Mouse (Mus musculus) ovary, adult 18-20 months (tissue): Measurements from ENCODE around the gene Hist2h2be.
"Not testable (repeated sequence)": the region's sequence is repeated elsewhere in the genome, so short reads cannot be mapped to it uniquely, and the experiment has no call there.

Source experiments
- DNase-seq: peaks from one replicate; pipeline ENCODE4 v3.0.0; 2022; ENCODE audit warnings: low spot score, mixed read lengths

Gene Hist2h2be

GRCm38 (mm10) chr3:96238954-96239793, 18.3 kb downstream of the Hist2h2be start, which contains the start of gene Hist2h3c2:
Gene Hist2h3c2 (minus strand): TSS chr3:96239127.
- peak; percentile 62 for DNase-seq

GRCm38 (mm10) chr3:96239949-96240798, 19.3 kb downstream of the Hist2h2be start, which contains the start of gene Hist2h2aa2:
Gene Hist2h2aa2 (minus strand): TSS chr3:96240276.
- peak; percentile 93 for DNase-seq

GRCm38 (mm10) chr3:96240799-96241197, 19.9 kb downstream of the Hist2h2be start:
- no peak for DNase-seq

GRCm38 (mm10) chr3:96243921-96244572, 23.1 kb downstream of the Hist2h2be start:
- no peak for DNase-seq

GRCm38 (mm10) chr3:96245003-96245886, 24.3 kb downstream of the Hist2h2be start, which contains the start of gene Hist2h2aa1:
Gene Hist2h2aa1 (plus strand): TSS chr3:96245497.
- peak; percentile 76 for DNase-seq

- DNase-seq = not testable (repeated sequence)
Measured at GRCm38 (mm10) chr3:96246018-96246417, 25.1 kb downstream of the Hist2h2be start.

- not testable (repeated sequence) for DNase-seq
Measured at GRCm38 (mm10) chr3:96246427-96246856, 25.5 kb downstream of the Hist2h2be start, which contains the start of gene Hist2h3c1. Gene Hist2h3c1 (plus strand): TSS chr3:96246685.

GRCm38 (mm10) chr3:96247356-96248140, 26.6 kb downstream of the Hist2h2be start:
- DNase-seq = no peak

- DNase-seq = no peak
Measured at GRCm38 (mm10) chr3:96248141-96249033, 27.5 kb downstream of the Hist2h2be start.

- DNase-seq = no peak
Measured at GRCm38 (mm10) chr3:96249034-96249345, 28.1 kb downstream of the Hist2h2be start.

- DNase-seq = no peak
Measured at GRCm38 (mm10) chr3:96250890-96251289, 30.0 kb downstream of the Hist2h2be start.

GRCm38 (mm10) chr3:96251787-96252186, 30.9 kb downstream of the Hist2h2be start:
- DNase-seq = no peak

GRCm38 (mm10) chr3:96254683-96255355, 33.9 kb downstream of the Hist2h2be start:
- DNase-seq = no peak

GRCm38 (mm10) chr3:96255926-96256593, 35.1 kb downstream of the Hist2h2be start:
- no peak for DNase-seq

GRCm38 (mm10) chr3:96257190-96257589, 36.3 kb downstream of the Hist2h2be start:
- DNase-seq = no peak

GRCm38 (mm10) chr3:96260220-96260619, 39.3 kb downstream of the Hist2h2be start:
- no peak for DNase-seq

GRCm38 (mm10) chr3:96261623-96262022, 40.7 kb downstream of the Hist2h2be start:
- no peak for DNase-seq
